Comparison of ENCODE assay signal across 7 mouse cellular contexts in genomic region chr4:57846991-57847422, GRCm38 (mm10).
DNase-seq lines count a peak whose midpoint lies in the region; ATAC-seq and TF ChIP-seq lines count a peak whose summit lies in the region.

No protein-coding gene starts in this region.

- H3K4me2 ChIP-seq in embryonic facial prominence, embryonic 11.5 days (ENCODE audit: low read depth, low read length) = peak overlapping the region; percentile 34
- H3K4me2 ChIP-seq in limb, embryonic 14.5 days (replicated peaks; ENCODE audit: low read depth, low read length, severe bottlenecking) = peak overlapping the region; percentile 50
- peak overlapping the region; percentile 53 for H3K4me2 ChIP-seq in neural tube, embryonic 12.5 days (replicated peaks)

- WGBS in embryonic facial prominence, embryonic 11.5 days = 8% methylated on average over 8 of the region's 8 CpGs
- 15% methylated on average over 8 of the region's 8 CpGs for WGBS in hindbrain, embryonic 10.5 days
- WGBS in limb, embryonic 14.5 days = 21% methylated on average over 8 of the region's 8 CpGs
- 18% methylated on average over 8 of the region's 8 CpGs for WGBS in neural tube, embryonic 12.5 days

- DNase-seq in R1 (ENCODE audit: low read depth, low spot score) = peak; percentile 93
- DNase-seq in embryonic facial prominence, embryonic 11.5 days (ENCODE audit: low spot score) = peak; percentile 66
- DNase-seq in hindbrain, embryonic 10.5 days (ENCODE audit: low spot score) = peak; percentile 69
- DNase-seq in limb, embryonic 14.5 days (ENCODE audit: low spot score) = peak; percentile 77
- DNase-seq in cerebellum, postnatal 25 days = no peak
- DNase-seq in thymus, postnatal 0 days (ENCODE audit: low spot score) = no peak

- no peaks in the 10 kb centered on the region for H3K27me3 ChIP-seq in embryonic facial prominence, embryonic 11.5 days (ENCODE audit: control insufficient read depth, insufficient read depth, low read length)
- no peaks in the 10 kb centered on the region for H3K27me3 ChIP-seq in hindbrain, embryonic 10.5 days (ENCODE audit: insufficient read depth, poor library complexity, severe bottlenecking)
- H3K27me3 ChIP-seq in limb, embryonic 14.5 days (ENCODE audit: control insufficient read depth, insufficient read depth, low read length) = no peaks in the 10 kb centered on the region
- no peaks in the 10 kb centered on the region for H3K27me3 ChIP-seq in neural tube, embryonic 12.5 days (replicated peaks)

- 0 out of 2 replicates have a peak overlapping the region, but pooled peaks have one; percentile 5 for H3K4me3 ChIP-seq in embryonic facial prominence, embryonic 11.5 days (ENCODE audit: low read depth, low read length)
- H3K4me3 ChIP-seq in hindbrain, embryonic 10.5 days = peak overlapping the region; percentile 56
- H3K4me3 ChIP-seq in limb, embryonic 14.5 days (replicated peaks; ENCODE audit: low read length) = peak overlapping the region; percentile 36
- H3K4me3 ChIP-seq in neural tube, embryonic 12.5 days = no peak overlapping the region

- H3K9me3 ChIP-seq in embryonic facial prominence, embryonic 11.5 days (replicated peaks; ENCODE audit: control insufficient read depth, low read length) = no peaks in the 10 kb centered on the region
- H3K9me3 ChIP-seq in hindbrain, embryonic 10.5 days = no peaks in the 10 kb centered on the region
- no peaks in the 10 kb centered on the region for H3K9me3 ChIP-seq in limb, embryonic 14.5 days (ENCODE audit: control insufficient read depth, low read length)
- no peaks in the 10 kb centered on the region for H3K9me3 ChIP-seq in neural tube, embryonic 12.5 days

- peak; percentile 20; the same call in 1 of the 2 replicates for ATAC-seq in embryonic facial prominence, embryonic 11.5 days (replicated peaks; ENCODE audit: insufficient number of reproducible peaks, low FRiP score, low TSS enrichment, low read depth)
- ATAC-seq in limb, embryonic 14.5 days (ENCODE audit: low FRiP score, low read depth) = peak; percentile 69
- no peak for ATAC-seq in neural tube, embryonic 12.5 days (ENCODE audit: low FRiP score, low read depth)

- H3K9ac ChIP-seq in embryonic facial prominence, embryonic 11.5 days (replicated peaks; ENCODE audit: low read length) = peak overlapping the region; percentile 33
- peak overlapping the region; percentile 38 for H3K9ac ChIP-seq in limb, embryonic 14.5 days (ENCODE audit: low read depth, low read length, severe bottlenecking)
- 0 out of 2 replicates have a peak overlapping the region, but pooled peaks have one; percentile 2 for H3K9ac ChIP-seq in neural tube, embryonic 12.5 days

- peaks cover 14% of the 10 kb centered on the region for H3K4me1 ChIP-seq in embryonic facial prominence, embryonic 11.5 days (ENCODE audit: control insufficient read depth, insufficient read depth, low read length)
- peaks cover 71% of the 10 kb centered on the region for H3K4me1 ChIP-seq in hindbrain, embryonic 10.5 days (replicated peaks)
- H3K4me1 ChIP-seq in limb, embryonic 14.5 days (ENCODE audit: control insufficient read depth, insufficient read depth, low read length) = peaks cover 43% of the 10 kb centered on the region
- H3K4me1 ChIP-seq in neural tube, embryonic 12.5 days = peaks cover 41% of the 10 kb centered on the region

- no peaks in the 10 kb centered on the region for H3K36me3 ChIP-seq in embryonic facial prominence, embryonic 11.5 days (replicated peaks; ENCODE audit: control insufficient read depth, insufficient read depth, low read depth, low read length)
- H3K36me3 ChIP-seq in hindbrain, embryonic 10.5 days = peaks cover 28% of the 10 kb centered on the region
- H3K36me3 ChIP-seq in limb, embryonic 14.5 days (ENCODE audit: control insufficient read depth, insufficient read depth, low read length) = peaks cover 9% of the 10 kb centered on the region; the same call in 1 of the 2 replicates
- peaks cover 9% of the 10 kb centered on the region; the same call in 1 of the 2 replicates for H3K36me3 ChIP-seq in neural tube, embryonic 12.5 days

- peak overlapping the region; percentile 93 for H3K27ac ChIP-seq in embryonic facial prominence, embryonic 11.5 days (replicated peaks; ENCODE audit: low read depth, low read length)
- H3K27ac ChIP-seq in hindbrain, embryonic 10.5 days = peak overlapping the region; percentile 94
- H3K27ac ChIP-seq in limb, embryonic 14.5 days (replicated peaks; ENCODE audit: low read depth, low read length) = peak overlapping the region; percentile 88
- H3K27ac ChIP-seq in neural tube, embryonic 12.5 days = 0 out of 2 replicates have a peak overlapping the region, but pooled peaks have one; percentile 6

- no peak for TF ChIP-seq POLR2A in limb, embryonic 14.5 days (IDR thresholded peaks at IDR 0.05; ENCODE audit: borderline replicate concordance, extremely low read depth, insufficient read depth, insufficient read length)

Comparison
In these comparisons a context has a peak if more than half of its experiments do, and no peak if none do; other contexts are left out.
1. DNase-seq: peak in R1 (single experiment), embryonic facial prominence, embryonic 11.5 days (single experiment), hindbrain, embryonic 10.5 days (single experiment) and limb, embryonic 14.5 days (single experiment); none in cerebellum, postnatal 25 days (0 of 2) and thymus, postnatal 0 days (single experiment).
2. H3K27ac ChIP-seq: peak in every context shown above with its lines; median percentile 94 in hindbrain, embryonic 10.5 days; 93 in embryonic facial prominence, embryonic 11.5 days; 88 in limb, embryonic 14.5 days; 6 in neural tube, embryonic 12.5 days.
3. Peak in every context shown above with its lines, with median percentiles within 50 percentile points of each other: H3K4me2 ChIP-seq and H3K9ac ChIP-seq.